Mouse (Mus musculus) ES-Bruce4 (cell line): Measurements from ENCODE around the gene Mecom. TPM values are rescaled to one million over a fixed set of nuclear protein-coding genes. Genes with fewer than 3 reads are reported as not detected.

Source experiments
- H3K27ac ChIP-seq: 2 replicates; pipeline ENCODE4 v1.5.1; 2012; ENCODE audit warnings: low read length, inconsistent platforms; ENCODE audit not compliant: insufficient read depth
- H3K27me3 ChIP-seq: 2 replicates; pipeline ENCODE4 v1.6.1; 2012; ENCODE audit warnings: mild to moderate bottlenecking, low read length, inconsistent platforms; ENCODE audit not compliant: control insufficient read depth, poor library complexity, insufficient read depth, severe bottlenecking
- H3K36me3 ChIP-seq: 2 replicates; pipeline ENCODE4 v1.6.1; 2012; ENCODE audit warnings: inconsistent platforms, mild to moderate bottlenecking, low read length, moderate library complexity; ENCODE audit not compliant: control insufficient read depth, poor library complexity, insufficient read depth, severe bottlenecking
- H3K4me1 ChIP-seq: one replicate; pipeline ENCODE4 v1.8.1; 2011; ENCODE audit warnings: low read length; ENCODE audit not compliant: control insufficient read depth, insufficient read depth
- H3K4me3 ChIP-seq: 2 replicates; pipeline ENCODE4 v1.5.1; 2011; ENCODE audit warnings: low read depth, mild to moderate bottlenecking, low read length
- H3K9ac ChIP-seq: 2 replicates; pipeline ENCODE4 v1.6.1; 2012; ENCODE audit warnings: low read depth, mild to moderate bottlenecking, inconsistent platforms; ENCODE audit not compliant: poor library complexity, severe bottlenecking
- H3K9me3 ChIP-seq: replicated peaks from 2 replicates; pipeline ENCODE4 v1.6.1; 2012; ENCODE audit warnings: mild to moderate bottlenecking, low read length, inconsistent platforms; ENCODE audit not compliant: control insufficient read depth, poor library complexity, insufficient read depth, severe bottlenecking
- CTCF ChIP-seq: IDR thresholded peaks from one replicate; pipeline ENCODE4 v1.8.1; 2011; ENCODE audit warnings: low read depth, low read length
- EP300 ChIP-seq: IDR thresholded peaks from 2 replicates; pipeline ENCODE4 v1.6.1; 2011; ENCODE audit warnings: low read depth, low read length; ENCODE audit not compliant: insufficient read depth
- POLR2A ChIP-seq: IDR thresholded peaks from one replicate; pipeline ENCODE4 v1.8.1; 2011; ENCODE audit warnings: low read length; ENCODE audit not compliant: insufficient read depth
- polyA plus RNA-seq: library from polyadenylated mRNA; stranded (reverse); fragments of >200 nt; gene quantifications from 2 replicates; pipeline ENCODE4 v1.2.4, GENCODE M21; 2011; ENCODE audit warnings: low read depth; ENCODE audit not compliant: missing spikeins, insufficient read depth, insufficient read length

Mecom gene
- polyA plus RNA-seq, 1 experiment = 0.24 TPM

- Histone ChIP-seq H3K36me3 (no peaks in the 10 kb centered on the region), H3K27me3 (no peaks in the 10 kb centered on the region), H3K27ac (no peak overlapping the region), H3K4me3 (no peak overlapping the region), H3K9me3 (no peaks in the 10 kb centered on the region), H3K4me1 (no peaks in the 10 kb centered on the region), H3K9ac (no peak overlapping the region)
- TF ChIP-seq CTCF (no peak), EP300 (no peak), POLR2A (no peak)
These were observed 443.2 kb downstream of the Mecom start for GRCm38 (mm10) chr3:30104515-30105098.

- Histone ChIP-seq H3K36me3 (no peaks in the 10 kb centered on the region), H3K4me1 (no peaks in the 10 kb centered on the region), H3K27me3 (no peaks in the 10 kb centered on the region), H3K9me3 (no peaks in the 10 kb centered on the region; the same call in 1 of the 2 replicates), H3K9ac (no peak overlapping the region), H3K27ac (no peak overlapping the region), H3K4me3 (no peak overlapping the region)
- TF ChIP-seq CTCF (no peak), EP300 (no peak), POLR2A (no peak)
These were observed 446.7 kb downstream of the Mecom start for GRCm38 (mm10) chr3:30101146-30101545.

GRCm38 (mm10) chr3:30097713-30098112 lies 450.1 kb downstream of the Mecom start:
- Histone ChIP-seq H3K4me1 (no peaks in the 10 kb centered on the region), H3K36me3 (no peaks in the 10 kb centered on the region), H3K9me3 (no peaks in the 10 kb centered on the region; the same call in 1 of the 2 replicates), H3K4me3 (no peak overlapping the region), H3K27me3 (no peaks in the 10 kb centered on the region), H3K27ac (no peak overlapping the region), H3K9ac (no peak overlapping the region)
- TF ChIP-seq CTCF = no peak
- TF ChIP-seq EP300 = no peak
- no peak for TF ChIP-seq POLR2A

GRCm38 (mm10) chr3:30097129-30097528 lies 450.7 kb downstream of the Mecom start:
- Histone ChIP-seq H3K9ac (no peak overlapping the region), H3K4me1 (no peaks in the 10 kb centered on the region), H3K4me3 (no peak overlapping the region), H3K36me3 (no peaks in the 10 kb centered on the region), H3K27ac (no peak overlapping the region), H3K9me3 (no peaks in the 10 kb centered on the region; the same call in 1 of the 2 replicates), H3K27me3 (no peaks in the 10 kb centered on the region)
- TF ChIP-seq EP300 (no peak), POLR2A (no peak), CTCF (no peak)

GRCm38 (mm10) chr3:30093005-30093404 lies 454.8 kb downstream of the Mecom start:
- no peaks in the 10 kb centered on the region for H3K4me1 ChIP-seq
- H3K9me3 ChIP-seq = no peaks in the 10 kb centered on the region; the same call in 1 of the 2 replicates
- no peak overlapping the region for H3K27ac ChIP-seq
- no peaks in the 10 kb centered on the region for H3K27me3 ChIP-seq
- H3K36me3 ChIP-seq = no peaks in the 10 kb centered on the region
- no peak overlapping the region for H3K4me3 ChIP-seq
- TF ChIP-seq EP300 (no peak), POLR2A (no peak), CTCF (no peak)
- H3K9ac ChIP-seq = no peak overlapping the region

- H3K4me3 ChIP-seq = no peak overlapping the region
- no peaks in the 10 kb centered on the region for H3K36me3 ChIP-seq
- no peaks in the 10 kb centered on the region for H3K4me1 ChIP-seq
- no peaks in the 10 kb centered on the region for H3K27me3 ChIP-seq
- no peak for TF ChIP-seq POLR2A
- H3K27ac ChIP-seq = no peak overlapping the region
- H3K9me3 ChIP-seq = no peaks in the 10 kb centered on the region; the same call in 1 of the 2 replicates
- no peak overlapping the region for H3K9ac ChIP-seq
These were observed 455.3 kb downstream of the Mecom start for GRCm38 (mm10) chr3:30092481-30092880.
